Mouse (Mus musculus) embryonic stem cell, embryonic (primary cell): ENCODE results near the gene Kcnip4.

ENCODE experiments used
- CTCF ChIA-PET, 4 experiments: fragments of 300-600 bp in 2 of 4; fragments of 350-600 bp in 2 of 4; sonication (Branson Sonifier 250); formaldehyde crosslinking; loops; one replicate each; lab custom pipeline; 2022; ENCODE audit warnings: inconsistent platforms in 2 of 4; lab: Charles Lee
- POLR2A ChIA-PET, 4 experiments: fragments of 300-600 bp in 2 of 4; fragments of 350-600 bp in 2 of 4; sonication (Branson Sonifier 250); formaldehyde crosslinking; loops; one replicate each; lab custom pipeline; 2022; ENCODE audit warnings: antibody characterized with exemption in 4 of 4, inconsistent platforms in 1 of 4; lab: Charles Lee

Gene Kcnip4

GRCm38 (mm10) chr5:49524394-49525241 lies at the start of gene Kcnip4:
Gene Kcnip4, minus strand, starts transcription at chr5:49524907.
- CTCF ChIA-PET: interaction anchor here (0.6 to 1.1 kb wide), 5 partner anchors 9 to 437 kb away, joined by 3 to 5 read pairs (median 3); no protein-coding TSS in a partner anchor
- POLR2A ChIA-PET: interaction anchor here in 1 of 4 experiments (0.9 kb wide), 1 partner anchor 9 kb away, joined by 3 read pairs; no protein-coding TSS in a partner anchor

- POLR2A ChIA-PET: no interaction called here
- CTCF ChIA-PET: no interaction called here
Observed at GRCm38 (mm10) chr5:49571876-49572275, 47.2 kb upstream of the Kcnip4 start.

GRCm38 (mm10) chr5:49563751-49564150 lies 39.0 kb upstream of the Kcnip4 start:
- POLR2A ChIA-PET: interaction anchor here in 1 of 4 experiments (0.8 kb wide), 1 partner anchor 15 kb away, joined by 3 read pairs; no protein-coding TSS in a partner anchor
- CTCF ChIA-PET: no interaction called here

DNA sequence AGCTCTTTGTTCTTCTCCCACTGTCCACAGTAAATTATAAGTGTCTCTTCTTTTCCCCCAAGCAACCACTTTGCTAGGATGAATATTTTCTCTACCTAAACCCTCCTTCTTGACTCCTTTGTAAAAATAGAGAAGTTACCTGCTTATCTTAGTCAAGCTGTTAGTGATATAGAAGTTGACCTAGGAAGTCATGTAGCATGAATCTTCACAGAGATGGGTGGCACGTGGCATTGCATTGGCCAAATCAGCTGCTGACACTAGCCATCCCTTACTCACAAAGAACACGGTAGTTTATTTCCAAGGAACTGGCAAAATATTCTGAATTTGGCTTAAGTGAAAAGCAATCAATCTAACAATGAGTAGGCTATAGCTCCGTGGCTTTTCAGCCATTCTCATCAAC lies 32.7 kb upstream of the Kcnip4 start:
- ChIA-PET CTCF (no interaction called here), POLR2A (no interaction called here)

DNA sequence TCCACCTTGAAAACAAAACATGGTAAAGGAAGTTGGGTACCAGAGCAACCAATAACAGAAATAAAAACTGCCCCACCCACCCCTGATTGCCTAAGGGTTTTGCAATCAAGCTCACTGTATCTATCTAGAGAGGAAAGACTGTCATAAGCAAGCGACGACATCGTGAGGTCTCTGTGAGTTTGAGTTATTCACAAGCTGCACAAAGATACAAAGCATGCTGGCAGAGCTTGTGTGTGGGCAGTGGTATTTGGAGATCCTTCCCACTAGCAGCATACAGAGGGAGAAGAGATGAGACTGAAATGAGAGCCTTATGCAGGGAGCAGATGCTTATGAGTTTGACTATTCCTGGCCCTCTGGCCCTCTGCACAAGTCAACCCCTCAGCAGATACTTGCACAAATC lies 23.2 kb upstream of the Kcnip4 start:
- ChIA-PET CTCF (no interaction called here), POLR2A (interaction anchor here in 2 of 4 experiments (0.7 to 1.2 kb wide), 2 partner anchors 16 to 1049 kb away, joined by 3 to 4 read pairs; no protein-coding TSS in a partner anchor)

- POLR2A ChIA-PET: no interaction called here
- CTCF ChIA-PET: no interaction called here
Observed at GRCm38 (mm10) chr5:49529362-49529761, 4.7 kb upstream of the Kcnip4 start.

DNA sequence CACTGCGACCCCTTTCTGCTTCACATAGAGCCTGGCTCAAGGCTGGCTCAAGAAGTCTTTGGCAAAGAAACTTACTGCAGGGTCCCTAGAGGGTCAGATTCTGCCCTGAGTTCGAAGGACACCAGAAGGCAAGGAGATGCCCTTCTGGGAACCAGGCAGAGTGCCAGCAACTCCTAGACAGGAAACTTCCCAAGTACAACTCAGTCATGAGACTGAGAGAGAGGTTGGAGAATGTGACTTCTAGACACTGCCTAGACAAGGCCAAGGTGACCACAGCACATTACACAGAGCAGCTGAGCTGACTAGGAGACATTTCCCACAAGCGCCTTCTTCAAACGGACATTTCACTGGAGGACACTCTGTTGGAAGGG lies 520 bp upstream of the Kcnip4 start:
- POLR2A ChIA-PET: interaction anchor here in 1 of 4 experiments (0.9 kb wide), 1 partner anchor 10 kb away, joined by 3 read pairs; no protein-coding TSS in a partner anchor
- CTCF ChIA-PET: interaction anchor here in 3 of 4 experiments (0.8 to 1.1 kb wide), 4 partner anchors 8 to 436 kb away, joined by 3 read pairs; no protein-coding TSS in a partner anchor

GRCm38 (mm10) chr5:49523997-49524393 lies 712 bp downstream of the Kcnip4 start:
- ChIA-PET POLR2A (no interaction called here), CTCF (interaction anchor here in 2 of 4 experiments (0.6 to 1.1 kb wide), 2 partner anchors 9 to 10 kb away, joined by 3 to 5 read pairs; no protein-coding TSS in a partner anchor)

GRCm38 (mm10) chr5:49522986-49523385 lies 1.7 kb downstream of the Kcnip4 start:
- ChIA-PET POLR2A (no interaction called here), CTCF (no interaction called here)

GRCm38 (mm10) chr5:49498743-49499142 lies 26.0 kb downstream of the Kcnip4 start:
- POLR2A ChIA-PET: no interaction called here

DNA sequence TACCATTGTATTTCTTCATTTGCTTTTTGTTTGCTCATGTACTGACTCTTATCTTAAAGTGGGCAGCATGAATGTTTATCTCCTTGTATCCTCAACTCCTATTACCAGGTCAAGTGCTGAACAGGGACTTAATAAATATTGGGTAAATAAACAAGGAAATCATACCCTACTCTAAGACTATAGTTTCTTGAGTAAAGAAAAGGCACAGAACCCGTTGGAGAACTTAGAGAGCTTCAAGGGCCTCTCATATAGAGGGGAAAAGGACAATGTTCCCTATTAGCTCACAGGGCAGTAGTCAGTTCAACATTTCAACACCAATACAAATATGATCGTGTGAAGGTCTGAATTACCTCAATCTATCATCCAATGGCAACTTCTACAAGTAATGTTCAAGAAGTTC lies 37.4 kb downstream of the Kcnip4 start:
- CTCF ChIA-PET: no interaction called here
- POLR2A ChIA-PET: no interaction called here

More at GRCm38 (mm10) chr5:49498743-49499142, 26.0 kb downstream of the Kcnip4 start:
- CTCF ChIA-PET: no interaction called here

DNA sequence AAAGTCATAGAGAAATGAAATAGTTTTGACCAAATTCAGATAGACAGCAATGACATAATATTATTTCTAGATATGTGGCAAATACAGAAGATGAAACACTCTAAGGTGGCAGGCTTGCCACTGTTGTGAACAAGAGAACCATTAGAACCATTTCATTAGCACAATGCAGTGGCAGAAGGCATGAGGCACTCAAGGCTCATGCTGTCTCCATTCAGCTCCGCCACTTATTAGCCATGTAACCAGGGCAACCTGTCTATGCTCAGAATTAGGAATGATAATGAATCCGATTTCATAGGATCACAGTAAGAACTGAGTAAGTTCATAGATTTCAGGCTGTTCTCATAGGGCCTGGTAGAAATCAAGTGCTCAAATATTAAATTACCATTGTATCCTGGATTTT lies 54.0 kb downstream of the Kcnip4 start:
- ChIA-PET CTCF (no interaction called here), POLR2A (no interaction called here)

GRCm38 (mm10) chr5:49460643-49461276 lies 63.9 kb downstream of the Kcnip4 start:
- POLR2A ChIA-PET: no interaction called here
- CTCF ChIA-PET: no interaction called here

DNA sequence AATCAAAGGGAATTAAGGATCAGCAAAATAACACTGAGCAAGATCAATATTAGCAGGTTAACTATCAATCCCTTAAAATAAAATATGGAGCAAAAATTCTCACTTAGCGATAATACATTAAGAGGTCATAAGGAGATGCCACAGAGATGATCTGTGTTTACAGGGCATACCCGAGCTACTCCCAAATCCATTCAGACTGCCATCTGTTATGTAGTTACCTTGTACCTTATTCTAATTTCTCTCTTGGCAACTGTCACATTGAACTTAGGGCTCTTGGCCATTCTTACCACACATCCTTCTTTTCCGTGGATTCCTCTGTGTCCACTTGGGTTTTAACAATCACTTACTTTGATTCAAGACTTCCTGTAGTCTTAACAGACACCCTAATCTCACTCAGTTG lies 71.6 kb downstream of the Kcnip4 start:
- CTCF ChIA-PET: interaction anchor here in 1 of 4 experiments (0.5 kb wide), 1 partner anchor 1022 kb away, joined by 3 read pairs; no protein-coding TSS in a partner anchor

GRCm38 (mm10) chr5:49451295-49451694 lies 73.4 kb downstream of the Kcnip4 start:
- CTCF ChIA-PET: no interaction called here
- POLR2A ChIA-PET: no interaction called here

More for the DNA sequence above, 71.6 kb downstream of the Kcnip4 start:
- POLR2A ChIA-PET: no interaction called here

DNA sequence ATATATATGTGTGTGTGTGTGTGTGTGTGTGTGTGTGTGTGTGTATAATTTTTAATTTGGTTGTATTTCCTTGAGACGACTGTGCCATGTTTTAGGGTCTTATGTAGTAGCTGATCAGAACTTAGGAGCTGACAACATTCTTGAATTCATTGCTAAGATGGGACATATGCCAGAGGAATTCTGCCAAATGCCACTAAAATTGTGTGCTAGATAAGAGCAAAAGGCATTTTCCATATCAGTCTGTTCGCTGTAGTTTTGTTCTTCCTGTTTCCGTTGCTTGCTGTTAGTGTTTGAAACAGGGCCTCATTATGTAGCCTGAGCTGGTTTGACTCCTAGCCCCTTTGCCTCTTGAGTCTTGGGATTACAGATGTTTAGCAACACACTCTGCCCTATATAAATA lies 73.8 kb downstream of the Kcnip4 start:
- ChIA-PET POLR2A (no interaction called here), CTCF (no interaction called here)

DNA sequence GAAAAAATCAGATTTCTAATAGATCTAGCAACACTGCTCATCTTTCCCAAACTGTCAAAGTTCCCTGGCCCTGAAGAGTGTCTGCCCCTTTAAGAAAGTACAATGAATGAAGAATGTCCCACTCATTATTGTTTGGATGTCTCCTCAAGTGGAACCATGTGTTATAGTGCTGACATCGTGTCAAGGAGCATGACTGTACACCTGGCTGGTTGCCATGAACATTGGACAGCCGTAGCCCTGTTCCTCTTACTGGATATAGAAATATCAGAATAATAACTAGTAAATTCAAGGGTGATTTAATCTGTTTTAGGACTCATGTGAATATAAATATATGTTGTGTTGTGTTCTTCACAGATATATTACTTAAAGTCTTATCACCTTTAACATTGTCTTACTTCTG lies 87.5 kb downstream of the Kcnip4 start:
- POLR2A ChIA-PET: no interaction called here
- CTCF ChIA-PET: no interaction called here

- ChIA-PET POLR2A (no interaction called here), CTCF (no interaction called here)
Observed at GRCm38 (mm10) chr5:49427689-49428088, 97.0 kb downstream of the Kcnip4 start.

GRCm38 (mm10) chr5:49419707-49420106 lies 105.0 kb downstream of the Kcnip4 start:
- CTCF ChIA-PET: no interaction called here
- POLR2A ChIA-PET: no interaction called here

- POLR2A ChIA-PET: interaction anchor here in 1 of 4 experiments (0.7 kb wide), 1 partner anchor 607 kb away, joined by 3 read pairs; no protein-coding TSS in a partner anchor
- CTCF ChIA-PET: no interaction called here
Observed at GRCm38 (mm10) chr5:49408351-49408750, 116.4 kb downstream of the Kcnip4 start.
